ENCODE assay signal across 7 mouse cellular contexts in the genomic region with DNA sequence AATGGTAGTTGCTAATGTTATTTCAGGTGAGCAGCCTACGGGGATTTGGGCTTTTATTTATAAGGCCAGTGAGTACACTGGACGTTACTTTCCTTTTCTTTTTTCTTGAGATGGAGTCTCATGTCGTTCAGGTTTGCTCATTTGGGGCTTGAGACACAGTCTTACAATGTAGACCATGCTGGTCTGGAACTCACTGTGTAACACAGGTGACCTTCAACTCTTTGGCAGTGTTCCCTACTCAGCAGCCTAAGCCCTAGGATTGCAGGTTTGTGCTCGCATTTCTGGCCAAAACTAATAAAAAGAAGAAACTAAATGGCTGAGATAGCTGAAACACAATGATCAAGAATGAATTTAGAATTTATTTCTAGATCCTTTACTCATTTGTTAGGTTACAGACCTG. TPM values are rescaled to one million over a fixed set of nuclear protein-coding genes. Genes with fewer than 3 reads are reported as not detected.
DNase-seq lines count a peak whose midpoint lies in the region; ATAC-seq lines count a peak whose summit lies in the region.

No protein-coding gene starts in this region.

- H3K27me3 ChIP-seq in embryonic facial prominence, embryonic 14.5 days (replicated peaks; ENCODE audit: control insufficient read depth, insufficient read depth, low read length) = no peaks in the 10 kb centered on the region
- no peaks in the 10 kb centered on the region for H3K27me3 ChIP-seq in intestine, embryonic 15.5 days (replicated peaks)
- H3K27me3 ChIP-seq in liver, embryonic 16.5 days (ENCODE audit: control insufficient read depth, insufficient read depth, low read depth, low read length) = no peaks in the 10 kb centered on the region

- 33% methylated on average over 4 of the region's 4 CpGs for WGBS in embryonic facial prominence, embryonic 14.5 days
- WGBS in intestine, embryonic 15.5 days = 39% methylated on average over 4 of the region's 4 CpGs
- 24% methylated on average over 4 of the region's 4 CpGs for WGBS in liver, embryonic 16.5 days (ENCODE audit: insufficient replicate concordance)

- H3K4me3 ChIP-seq in embryonic facial prominence, embryonic 14.5 days (ENCODE audit: low read depth, low read length) = no peak overlapping the region
- no peak overlapping the region for H3K4me3 ChIP-seq in intestine, embryonic 15.5 days (replicated peaks)
- H3K4me3 ChIP-seq in liver, embryonic 16.5 days (ENCODE audit: low read depth, low read length) = peak overlapping the region; percentile 51

- H3K4me1 ChIP-seq in embryonic facial prominence, embryonic 14.5 days (ENCODE audit: control insufficient read depth, insufficient read depth, low read length) = peaks cover 25% of the 10 kb centered on the region
- H3K4me1 ChIP-seq in intestine, embryonic 15.5 days (replicated peaks) = peaks cover 14% of the 10 kb centered on the region
- H3K4me1 ChIP-seq in liver, embryonic 16.5 days (ENCODE audit: control insufficient read depth, low read depth, low read length) = peaks cover 56% of the 10 kb centered on the region

- DNase-seq in kidney, adult 11 months = peak; percentile 52
- no peak for DNase-seq in kidney, postnatal 4 days
- no peak for DNase-seq in embryonic facial prominence, embryonic 14.5 days (ENCODE audit: low spot score)
- no peak for DNase-seq in layer of hippocampus, adult 9-11 months
- DNase-seq in left cerebral cortex, adult 8-10 months (ENCODE audit: low spot score in 2 of 2) = no peak

- 0 out of 2 replicates have a peak overlapping the region, but pooled peaks have one; percentile 18 for H3K27ac ChIP-seq in embryonic facial prominence, embryonic 14.5 days (replicated peaks; ENCODE audit: low read depth, low read length)
- H3K27ac ChIP-seq in intestine, embryonic 15.5 days = 0 out of 2 replicates have a peak overlapping the region, but pooled peaks have one; percentile 8
- peak overlapping the region; percentile 99 for H3K27ac ChIP-seq in liver, embryonic 16.5 days (ENCODE audit: low read length)

- no peaks in the 10 kb centered on the region for H3K36me3 ChIP-seq in embryonic facial prominence, embryonic 14.5 days (ENCODE audit: control insufficient read depth, insufficient read depth, low read length)
- no peaks in the 10 kb centered on the region for H3K36me3 ChIP-seq in intestine, embryonic 15.5 days
- peaks cover 5% of the 10 kb centered on the region for H3K36me3 ChIP-seq in liver, embryonic 16.5 days (ENCODE audit: control insufficient read depth, insufficient read depth)

- no peak overlapping the region for H3K9ac ChIP-seq in embryonic facial prominence, embryonic 14.5 days (ENCODE audit: low read depth, low read length)
- no peak overlapping the region for H3K9ac ChIP-seq in intestine, embryonic 15.5 days
- peak overlapping the region; percentile 73 for H3K9ac ChIP-seq in liver, embryonic 16.5 days (ENCODE audit: low read depth, low read length)

- no peak for ATAC-seq in embryonic facial prominence, embryonic 14.5 days (ENCODE audit: low read depth)
- ATAC-seq in intestine, embryonic 15.5 days = peak; percentile 71
- peak; percentile 55 for ATAC-seq in liver, embryonic 16.5 days (ENCODE audit: low read depth)

- H3K4me2 ChIP-seq in embryonic facial prominence, embryonic 14.5 days (ENCODE audit: low read depth, low read length) = peak overlapping the region; percentile 9; the same call in 1 of the 2 replicates
- H3K4me2 ChIP-seq in intestine, embryonic 15.5 days (replicated peaks) = peak overlapping the region; percentile 25
- peak overlapping the region; percentile 75 for H3K4me2 ChIP-seq in liver, embryonic 16.5 days (ENCODE audit: low read depth, low read length)

- H3K9me3 ChIP-seq in embryonic facial prominence, embryonic 14.5 days (ENCODE audit: control insufficient read depth, low read length) = no peaks in the 10 kb centered on the region
- no peaks in the 10 kb centered on the region for H3K9me3 ChIP-seq in intestine, embryonic 15.5 days
- no peaks in the 10 kb centered on the region for H3K9me3 ChIP-seq in liver, embryonic 16.5 days (replicated peaks; ENCODE audit: control insufficient read depth, low read length)

RNA-seq across cellular contexts. Expression of gene Picalm, which starts 15.9 kb away (rescaled TPM):
- polyA plus RNA-seq in embryonic facial prominence, embryonic 14.5 days (2014; fragmentation: Nextera tagmentation; extraction: Ambion mirVana) = 59.0 and 60.0 TPM in 2 replicates
- polyA plus RNA-seq in intestine, embryonic 15.5 days (2015; fragmentation: Nextera tagmentation; extraction: Ambion mirVana) = 30.8 and 33.3 TPM in 2 replicates
- polyA plus RNA-seq in liver, embryonic 16.5 days (2015; fragmentation: Nextera tagmentation; extraction: Ambion mirVana) = 43.6 and 49.6 TPM in 2 replicates
- total RNA-seq in left cerebral cortex, adult 8-10 months (2022) = 100 to 1,000 TPM; 138 to 157 (median 147) TPM

Comparison
In these comparisons a context has a peak if more than half of its experiments do, and no peak if none do; other contexts are left out.
1. H3K27ac ChIP-seq: peak in every context shown above with its lines; median percentile 99 in liver, embryonic 16.5 days; 18 in embryonic facial prominence, embryonic 14.5 days; 8 in intestine, embryonic 15.5 days.
2. H3K4me2 ChIP-seq: peak in every context shown above with its lines; median percentile 75 in liver, embryonic 16.5 days; 25 in intestine, embryonic 15.5 days; 9 in embryonic facial prominence, embryonic 14.5 days.